Mouse (Mus musculus) layer of hippocampus, adult 18-20 months (tissue): ENCODE measurements at regions not wholly inside any gene's neighbourhood (a gene's known extent, or its start where the extent isn't known, plus 50 kb on each side); places are given as distances from the start of the nearest gene placed in this dataset.

Experiments
- DNase-seq, 2 experiments: peaks; one replicate each; pipeline ENCODE4 v3.0.0; 2022; ENCODE audit warnings: low spot score in 2 of 2

GRCm38 (mm10) chr13:101508331-101508730 is 259.7 kb downstream of the Pik3r1 start:
- DNase-seq: no peak

- no peak for DNase-seq
Measured at GRCm38 (mm10) chr13:101506696-101507095, 261.3 kb downstream of the Pik3r1 start.

GRCm38 (mm10) chr13:101505054-101505453 is 263.0 kb downstream of the Pik3r1 start:
- DNase-seq: no peak

DNA sequence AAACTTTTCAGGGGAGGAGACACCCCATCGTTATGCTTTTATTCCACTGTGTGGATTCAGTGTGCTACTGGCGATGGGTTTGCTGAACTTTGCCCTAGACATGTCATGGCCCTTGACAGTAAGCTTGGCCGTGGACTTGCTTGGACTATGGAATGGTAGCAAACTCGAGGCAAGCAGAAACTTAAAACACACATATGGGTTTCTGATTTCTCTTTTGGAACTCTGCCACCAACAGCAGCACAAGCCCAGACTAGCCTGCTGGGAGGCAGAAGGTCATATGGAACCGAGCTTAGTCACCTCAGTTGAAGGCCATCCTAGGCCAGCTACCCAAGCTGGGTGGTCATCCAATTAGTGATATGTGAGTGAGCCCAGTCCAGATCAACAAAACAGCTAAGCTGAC is 263.8 kb downstream of the Pik3r1 start:
- DNase-seq: no peak

- DNase-seq: no peak
Measured at GRCm38 (mm10) chr13:101501845-101502284, 266.2 kb downstream of the Pik3r1 start.

DNA sequence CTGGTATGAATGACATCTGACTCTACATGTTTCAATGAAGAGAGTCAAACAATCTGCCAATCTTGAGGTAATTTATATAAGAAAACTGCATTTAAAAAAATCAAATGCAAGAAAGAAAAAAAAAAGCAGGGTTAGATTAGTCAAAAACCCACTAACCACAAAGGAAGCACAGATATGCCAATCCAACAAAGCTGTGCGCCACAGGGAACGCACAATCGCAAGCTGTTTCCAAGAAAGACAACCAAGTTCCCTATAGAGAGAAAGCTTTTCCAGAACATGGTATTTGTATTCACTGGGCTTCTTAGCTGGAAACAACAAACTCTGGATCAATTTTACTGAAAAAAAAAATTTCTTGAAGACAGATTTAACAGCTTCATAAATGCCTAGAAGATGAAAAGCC is 267.0 kb downstream of the Pik3r1 start:
- DNase-seq: no peak

- no peak for DNase-seq
Measured at GRCm38 (mm10) chr13:101491835-101492234, 276.2 kb downstream of the Pik3r1 start.

DNA sequence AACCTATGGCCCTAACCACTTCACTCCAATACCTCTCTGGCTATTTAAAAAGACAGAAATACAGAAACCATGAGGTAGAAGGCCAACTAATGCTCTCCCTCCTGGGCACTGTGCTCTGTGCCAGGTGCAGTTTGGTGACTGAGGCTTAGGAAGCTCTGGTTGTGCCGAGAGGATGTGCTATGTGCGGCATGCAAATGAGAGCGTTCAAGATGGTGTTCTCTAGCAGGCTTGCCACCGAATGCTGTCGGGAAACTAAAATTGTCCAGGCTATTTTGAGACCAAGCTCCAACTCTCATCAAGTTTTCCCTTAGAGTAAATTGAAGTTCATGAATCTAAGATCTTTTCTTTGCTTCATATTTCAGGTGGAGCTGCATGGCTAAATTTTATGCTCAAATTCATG is 277.1 kb downstream of the Pik3r1 start:
- DNase-seq: peak in 1 of 2 experiments; percentile 62

DNA sequence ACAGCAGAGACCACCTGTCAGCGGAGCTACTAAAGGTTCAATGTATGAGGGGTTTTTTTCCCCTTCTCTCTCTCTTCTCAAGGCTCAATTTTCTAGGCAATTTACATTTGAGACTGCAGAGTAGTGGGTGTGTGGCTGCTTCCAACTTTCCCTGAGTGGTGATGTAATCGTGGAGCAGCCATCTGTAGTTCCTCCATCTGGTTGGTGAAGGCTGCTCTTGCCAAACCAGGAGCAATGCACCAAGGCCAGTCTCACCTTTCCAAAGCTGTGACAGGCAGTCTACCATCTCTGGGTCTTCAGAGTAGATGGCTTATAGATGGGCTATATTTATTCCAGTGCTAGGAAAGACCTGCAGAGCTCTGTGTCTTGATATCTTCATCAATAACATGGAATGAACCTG is 280.4 kb downstream of the Pik3r1 start:
- peak; percentile 78 to 92 for DNase-seq

GRCm38 (mm10) chr13:101485823-101486222 is 282.2 kb downstream of the Pik3r1 start:
- no peak for DNase-seq

- DNase-seq: no peak
Measured at GRCm38 (mm10) chr13:101483816-101484215, 284.2 kb downstream of the Pik3r1 start.

- DNase-seq: no peak
Measured at GRCm38 (mm10) chr13:101481551-101482184, 286.3 kb downstream of the Pik3r1 start.

DNA sequence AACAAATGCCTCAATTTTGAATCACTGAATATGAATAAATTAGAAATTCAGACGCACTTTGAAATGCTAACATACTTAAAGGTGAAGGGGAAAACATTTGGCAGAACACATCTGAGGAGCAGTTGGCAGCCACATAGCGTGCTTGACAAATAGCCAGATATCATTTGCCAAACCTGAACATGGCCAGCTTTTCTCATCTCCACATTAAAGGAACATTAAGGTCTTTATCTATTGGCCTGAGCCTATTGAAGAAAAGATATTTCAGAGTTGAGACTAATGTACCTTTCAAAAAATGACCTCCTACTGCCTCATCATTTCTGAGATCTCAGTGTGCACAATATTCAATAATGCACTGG is 288.7 kb downstream of the Pik3r1 start:
- peak in 1 of 2 experiments; percentile 34 for DNase-seq

DNA sequence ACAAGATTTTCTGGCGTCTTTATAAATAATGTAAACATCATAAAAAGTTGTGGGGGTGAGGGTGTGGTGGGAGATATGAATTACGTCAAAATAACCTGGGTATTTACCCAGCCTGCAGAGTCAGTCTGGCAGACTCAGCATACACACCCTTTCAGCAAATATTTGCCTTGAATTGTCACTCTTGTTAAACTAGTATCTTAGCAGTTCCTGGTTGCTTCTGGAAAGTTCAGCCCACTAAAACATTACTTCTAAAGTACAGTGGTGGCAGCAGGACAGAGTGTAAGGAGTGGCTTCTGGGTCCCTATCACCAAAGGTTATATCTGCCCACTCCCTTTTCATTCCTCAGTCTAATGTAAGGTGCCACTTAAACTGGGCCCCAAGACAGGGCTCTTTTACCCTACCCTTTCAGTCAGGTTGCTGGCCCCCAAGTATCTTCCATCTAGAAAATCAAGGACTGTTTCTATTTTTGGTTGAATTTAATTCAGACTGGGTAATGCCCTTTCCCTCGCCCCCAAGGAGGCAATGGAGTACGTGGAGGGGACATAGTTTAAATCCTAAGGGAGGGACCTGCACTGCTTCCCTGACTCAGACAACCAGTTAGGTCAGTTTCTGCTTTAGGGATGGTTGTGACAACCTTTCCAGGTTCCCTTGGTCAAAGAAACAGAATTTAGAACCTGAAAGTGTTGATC is 289.3 kb downstream of the Pik3r1 start:
- DNase-seq: no peak

- no peak for DNase-seq
Measured at GRCm38 (mm10) chr13:101473349-101473748, 294.7 kb downstream of the Pik3r1 start.

GRCm38 (mm10) chr13:101470560-101471247 is 297.3 kb downstream of the Pik3r1 start:
- DNase-seq: no peak

DNA sequence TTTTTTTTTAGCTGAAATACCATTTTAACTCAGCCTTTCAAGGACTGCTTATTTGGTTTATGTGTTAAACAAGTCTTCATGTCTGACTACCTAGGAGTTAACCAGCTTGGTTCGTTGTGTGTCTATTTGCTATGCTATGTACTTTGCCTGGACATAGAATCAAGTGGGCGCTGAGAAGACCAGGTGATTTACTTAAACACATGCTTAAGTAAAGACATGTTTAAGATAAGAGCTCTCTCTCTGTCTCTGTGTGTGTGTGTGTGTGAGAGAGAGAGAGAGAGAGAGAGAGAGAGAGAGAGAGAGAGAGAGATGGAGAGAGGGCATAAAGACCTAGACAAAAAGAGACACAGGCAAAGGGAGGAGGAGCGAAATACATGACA is 302.3 kb downstream of the Pik3r1 start:
- DNase-seq: no peak

GRCm38 (mm10) chr13:101464928-101465747 is 302.9 kb downstream of the Pik3r1 start:
- DNase-seq: no peak

DNA sequence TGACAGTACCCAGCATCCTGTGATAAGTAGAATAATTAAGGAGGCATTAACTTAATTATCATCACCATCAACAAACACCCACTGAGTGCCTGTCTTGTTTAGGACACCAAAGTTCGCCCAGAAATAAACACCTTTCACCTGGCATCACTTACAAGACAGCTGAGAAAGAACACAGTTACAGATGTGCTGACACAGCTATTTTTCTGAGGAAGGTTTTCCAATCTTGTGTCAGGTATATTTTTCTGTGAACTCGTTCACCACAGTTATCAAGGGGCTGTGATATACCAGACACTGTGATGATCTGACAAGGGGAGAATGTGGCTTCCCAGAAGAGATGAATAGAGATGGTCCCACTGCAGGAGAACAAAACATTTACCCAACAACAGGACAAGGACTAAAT is 311.1 kb downstream of the Pik3r1 start:
- no peak for DNase-seq

GRCm38 (mm10) chr13:101454276-101454675 is 313.7 kb downstream of the Pik3r1 start:
- no peak for DNase-seq

- peak; percentile 42 to 73 for DNase-seq
Measured at GRCm38 (mm10) chr13:101450501-101450900, 317.5 kb downstream of the Pik3r1 start.

- DNase-seq: no peak
Measured at GRCm38 (mm10) chr13:101439517-101439916, 328.5 kb downstream of the Pik3r1 start.
